Mouse (Mus musculus) heart, embryonic 14.5 days (tissue): ENCODE data around the gene Rfc5. TPM values are rescaled to one million over a fixed set of nuclear protein-coding genes. Genes with fewer than 3 reads are reported as not detected.
"Not testable (repeated sequence)": the region's sequence is repeated elsewhere in the genome, so short reads cannot be mapped to it uniquely, and the experiment has no call there.

Experiments used
- ATAC-seq: fragments of 200-750 bp; cut with Nextera tagmentation; 2 replicates; pipeline ENCODE4 v1.8.0; 2017; ENCODE audit warnings: low read depth, moderate TSS enrichment; ENCODE audit not compliant: insufficient number of reproducible peaks, insufficient read depth, low FRiP score
- H3K27ac ChIP-seq, 2 experiments: fragments of 200-500 bp in 1 of 2; fragments of 300-500 bp in 1 of 2; sonication (generic) in 1 of 2; replicated peaks in 1 of 2; 2 replicates each; pipeline ENCODE4 v1.5.1; 2012 to 2014; ENCODE audit warnings: low read depth in 2 of 2, low read length in 2 of 2, control low read depth in 1 of 2, mild to moderate bottlenecking in 1 of 2, mixed read lengths in 1 of 2; ENCODE audit not compliant: control insufficient read depth in 1 of 2, insufficient read depth in 1 of 2
- H3K27me3 ChIP-seq: fragments of 300-500 bp; sonication (generic); 2 replicates; pipeline ENCODE4 v1.6.1; 2014; ENCODE audit warnings: mild to moderate bottlenecking, low read length, control low read depth; ENCODE audit not compliant: control insufficient read depth, insufficient read depth
- H3K36me3 ChIP-seq: fragments of 300-500 bp; sonication (generic); 2 replicates; pipeline ENCODE4 v1.6.1; 2014; ENCODE audit warnings: mild to moderate bottlenecking, control low read depth, low read length, mixed read lengths; ENCODE audit not compliant: control insufficient read depth, insufficient read depth
- H3K4me1 ChIP-seq, 2 experiments: fragments of 200-500 bp in 1 of 2; fragments of 300-500 bp in 1 of 2; sonication (generic) in 1 of 2; 2 replicates each; pipeline ENCODE4 v1.6.1; 2012 to 2014; ENCODE audit warnings: low read length in 2 of 2, control low read depth in 1 of 2, mixed read lengths in 1 of 2; ENCODE audit not compliant: control insufficient read depth in 2 of 2, insufficient read depth in 2 of 2
- H3K4me2 ChIP-seq: fragments of 300-500 bp; sonication (generic); 2 replicates; pipeline ENCODE4 v1.6.1; 2014; ENCODE audit warnings: mild to moderate bottlenecking, low read length
- H3K4me3 ChIP-seq, 2 experiments: fragments of 200-500 bp in 1 of 2; fragments of 300-500 bp in 1 of 2; sonication (generic) in 1 of 2; 2 replicates each; pipeline ENCODE4 v1.5.1; 2012 to 2014; ENCODE audit warnings: low read length in 2 of 2, mild to moderate bottlenecking in 2 of 2, control low read depth in 1 of 2, low read depth in 1 of 2, moderate library complexity in 1 of 2; ENCODE audit not compliant: control insufficient read depth in 1 of 2, insufficient read depth in 1 of 2
- H3K9ac ChIP-seq: fragments of 300-500 bp; sonication (generic); 2 replicates; pipeline ENCODE4 v1.6.1; 2014; ENCODE audit warnings: mild to moderate bottlenecking, low read length
- H3K9me3 ChIP-seq: fragments of 300-500 bp; sonication (generic); 2 replicates; pipeline ENCODE4 v1.6.1; 2016; ENCODE audit warnings: low read length, control low read depth; ENCODE audit not compliant: control insufficient read depth
- WGBS: fragments of 180-500 bp; shearing (Covaris S2); extraction: QIAGEN DNeasy Blood & Tissue Kit; methylation state at CpG from one replicate; pipeline ENCODE4 v1.1.7; 2014; 5-methylcytosine and 5-hydroxymethylcytosine counted together
- polyA plus RNA-seq: library from polyadenylated mRNA; unstranded; fragments of >200 nt; fragmentation: Nextera tagmentation; extraction: Ambion mirVana; gene quantifications from 2 replicates; pipeline ENCODE4 v1.2.1, GENCODE M21; 2014

Rfc5 gene
- polyA plus RNA-seq, 1 experiment from 2014 or later = 54.5 TPM

GRCm38 (mm10) chr5:117390895-117391294 is 2.0 kb upstream of the Rfc5 start:
- no peak for ATAC-seq
- Histone ChIP-seq H3K27me3 (no peaks in the 10 kb centered on the region), H3K9me3 (peaks cover 10% of the 10 kb centered on the region; the same call in 1 of the 2 replicates), H3K36me3 (peaks cover 3% of the 10 kb centered on the region), H3K9ac (no peak overlapping the region), H3K4me2 (no peak overlapping the region), H3K27ac (no peak overlapping the region), H3K4me3 (no peak overlapping the region), H3K4me1 (peaks cover 6 to 11% of the 10 kb centered on the region in 2 experiments; a peak in 2 of 4 replicates)
- WGBS = 88% methylated on average over 1 of the region's 1 CpGs

DNA sequence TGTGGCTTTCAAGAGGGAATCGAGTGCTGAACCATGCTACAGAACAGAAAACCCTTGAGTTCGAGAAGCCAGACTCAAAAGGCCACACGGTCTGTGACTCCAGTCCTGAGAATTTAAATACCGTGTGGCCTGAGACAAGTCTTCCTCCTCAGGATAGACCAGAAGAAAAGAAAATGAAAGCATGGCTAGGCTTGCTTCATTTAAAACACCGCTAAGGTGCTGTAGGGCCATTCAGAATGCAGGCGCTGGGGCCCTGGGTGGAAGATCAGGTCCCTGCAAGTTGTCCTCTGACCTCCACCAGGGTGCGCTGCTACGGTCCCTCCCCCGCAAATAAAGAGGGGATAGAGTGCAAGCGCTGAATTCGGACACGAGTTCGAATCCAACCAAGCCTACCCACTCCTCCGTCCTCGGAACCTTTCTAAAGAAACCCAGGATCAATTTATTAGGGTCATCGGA is 523 bp downstream of the Rfc5 start:
- Histone ChIP-seq H3K27ac (peak overlapping the region in 1 of 2 experiments; percentile 44; a peak in 3 of 4 replicates), H3K4me2 (peak overlapping the region; percentile 77), H3K4me3 (peak overlapping the region; percentile 68 to 76), H3K27me3 (no peaks in the 10 kb centered on the region), H3K9me3 (peaks cover 8% of the 10 kb centered on the region; the same call in 1 of the 2 replicates), H3K36me3 (peaks cover 28% of the 10 kb centered on the region), H3K4me1 (peaks cover 6 to 11% of the 10 kb centered on the region in 2 experiments; a peak in 2 of 4 replicates), H3K9ac (peak overlapping the region; percentile 80)
- 12% methylated on average over 16 of the region's 16 CpGs for WGBS
- ATAC-seq = no peak

DNA sequence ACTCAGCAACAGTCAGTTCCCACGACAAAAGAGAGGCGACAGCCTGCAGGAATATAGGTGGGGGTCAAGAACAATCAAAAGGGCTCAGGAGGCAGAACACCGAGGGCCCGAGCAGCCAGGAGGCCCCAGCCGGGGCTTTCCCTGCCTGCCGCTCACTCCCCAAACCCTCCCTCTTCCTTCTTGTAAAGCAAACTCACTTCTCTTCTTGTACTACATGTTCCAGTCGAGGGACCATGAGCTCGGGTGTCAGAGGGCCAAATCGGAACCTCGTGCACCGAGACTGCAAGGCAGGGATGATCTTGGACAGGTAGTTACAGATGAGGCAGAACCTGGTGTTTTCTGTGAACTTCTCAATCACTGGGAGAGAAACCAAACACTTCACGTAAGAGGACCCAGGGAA is 5.6 kb downstream of the Rfc5 start:
- H3K36me3 ChIP-seq = peaks cover 78% of the 10 kb centered on the region
- 78% methylated on average over 12 of the region's 12 CpGs for WGBS
- ATAC-seq = no peak

DNA sequence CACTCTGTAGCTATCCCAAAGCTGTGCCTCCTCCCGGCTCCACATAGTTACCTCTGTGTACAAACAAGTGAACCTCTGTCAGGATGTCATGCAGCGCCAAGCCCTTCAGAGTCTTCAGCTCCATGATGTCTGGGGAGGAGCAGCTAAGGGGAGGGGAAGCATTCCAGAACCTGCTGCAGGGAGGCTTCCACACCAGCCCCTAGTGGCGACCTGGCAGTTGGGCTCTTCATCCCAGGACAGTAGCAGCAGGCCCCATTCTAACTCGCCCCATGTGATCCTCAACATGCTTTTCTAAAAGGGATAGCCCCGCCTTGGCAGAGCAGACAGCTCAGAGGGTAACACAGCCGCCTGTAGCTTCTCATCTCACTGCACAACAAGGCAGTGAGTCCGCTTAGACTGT is 7.1 kb downstream of the Rfc5 start:
- Histone ChIP-seq H3K27ac (no peak overlapping the region), H3K4me3 (no peak overlapping the region), H3K27me3 (no peaks in the 10 kb centered on the region), H3K4me2 (no peak overlapping the region), H3K4me1 (peaks cover 5 to 7% of the 10 kb centered on the region in 2 experiments; a peak in 2 of 4 replicates), H3K36me3 (peaks cover 88% of the 10 kb centered on the region), H3K9ac (peak overlapping the region; percentile 16; the same call in 1 of the 2 replicates), H3K9me3 (no peaks in the 10 kb centered on the region)
- no peak for ATAC-seq
- 59% methylated on average over 7 of the region's 7 CpGs for WGBS

More for the DNA sequence above, 5.6 kb downstream of the Rfc5 start:
- H3K9me3 ChIP-seq = no peaks in the 10 kb centered on the region
- H3K27ac ChIP-seq = no peak overlapping the region
- H3K4me1 ChIP-seq = peaks cover 9 to 13% of the 10 kb centered on the region in 2 experiments; a peak in 2 of 4 replicates
- no peak overlapping the region for H3K4me2 ChIP-seq
- no peaks in the 10 kb centered on the region for H3K27me3 ChIP-seq
- no peak overlapping the region for H3K4me3 ChIP-seq
- H3K9ac ChIP-seq = no peak overlapping the region

DNA sequence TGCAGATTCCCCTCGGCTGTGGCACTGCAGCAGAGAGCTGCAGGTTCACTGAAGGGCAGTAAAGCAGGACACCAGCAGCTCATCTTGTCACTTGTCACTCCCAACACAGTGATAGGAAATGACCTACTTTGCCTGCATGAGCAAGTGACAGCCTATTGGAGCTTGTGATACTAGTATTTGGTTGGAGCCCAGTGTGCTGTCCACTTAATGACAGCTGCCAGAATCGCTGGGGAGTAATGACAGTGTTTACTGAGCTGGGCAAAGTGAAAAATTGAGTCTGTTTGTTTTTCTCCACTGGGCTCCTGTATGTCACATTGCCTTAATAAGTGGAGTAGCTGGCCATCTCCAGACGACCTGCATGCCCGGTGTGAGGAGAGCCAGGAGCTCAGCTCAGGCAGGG is 8.6 kb downstream of the Rfc5 start:
- ATAC-seq = no peak
- H3K27me3 ChIP-seq = no peaks in the 10 kb centered on the region
- H3K9me3 ChIP-seq = no peaks in the 10 kb centered on the region
- H3K4me1 ChIP-seq = peaks cover 5 to 7% of the 10 kb centered on the region in 2 experiments; a peak in 2 of 4 replicates
- H3K36me3 ChIP-seq = peaks cover 94% of the 10 kb centered on the region
- WGBS = 61% methylated on average over 4 of the region's 4 CpGs
- no peak overlapping the region for H3K27ac ChIP-seq
- H3K4me3 ChIP-seq = no peak overlapping the region
- no peak overlapping the region for H3K4me2 ChIP-seq
- no peak overlapping the region for H3K9ac ChIP-seq

GRCm38 (mm10) chr5:117377731-117378130 is 11.1 kb downstream of the Rfc5 start:
- H3K27me3 ChIP-seq, H3K4me2 ChIP-seq, ATAC-seq, H3K4me3 ChIP-seq, H3K9ac ChIP-seq, H3K9me3 ChIP-seq, H3K4me1 ChIP-seq, H3K27ac ChIP-seq: not testable (repeated sequence)
- 88% methylated on average over 14 of the region's 14 CpGs for WGBS
- H3K36me3 ChIP-seq = peaks cover 94% of the 10 kb centered on the region

DNA sequence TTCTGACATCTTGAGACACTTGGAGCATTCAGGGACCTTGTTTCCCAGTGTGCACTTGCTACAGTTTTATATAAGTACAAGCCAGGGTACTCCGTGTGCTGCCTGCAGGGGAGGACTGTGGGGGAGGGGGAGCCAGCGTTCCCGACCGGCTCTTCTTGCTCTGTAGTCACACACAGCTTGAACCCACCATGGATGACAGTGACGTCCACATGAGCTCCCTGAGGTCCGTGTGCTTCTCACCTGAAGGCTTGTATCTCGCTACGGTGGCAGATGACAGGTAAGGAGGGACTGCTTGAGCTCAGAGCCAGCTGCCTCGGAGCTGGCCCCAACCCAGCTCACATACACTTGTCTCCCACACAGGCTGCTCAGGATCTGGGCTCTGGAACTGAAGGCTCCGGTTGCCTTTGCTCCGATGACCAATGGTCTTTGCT is 12.5 kb downstream of the Rfc5 start:
- Histone ChIP-seq H3K9ac (no peak overlapping the region), H3K36me3 (peaks cover 95% of the 10 kb centered on the region)
- no peak for ATAC-seq

More for the DNA sequence above, 12.5 kb downstream of the Rfc5 start:
- Histone ChIP-seq H3K27ac (no peak overlapping the region), H3K9me3 (no peaks in the 10 kb centered on the region), H3K4me3 (no peak overlapping the region), H3K4me1 (no peaks in the 10 kb centered on the region), H3K27me3 (no peaks in the 10 kb centered on the region), H3K4me2 (no peak overlapping the region)
- 78% methylated on average over 11 of the region's 11 CpGs for WGBS
